Mouse (Mus musculus): ENCODE results near the gene Tmem151b. TPM values are rescaled to one million over a fixed set of nuclear protein-coding genes. Genes with fewer than 3 reads are reported as not detected.

Gene Tmem151b
- total RNA-seq, 2 experiments from 2014 or later, result not detected

Other genes with a start within 250 kb of the Tmem151b start
- gene Cdc5l, start 115.9 kb downstream of the Tmem151b start, total RNA-seq (2014; fragmentation: Nextera tagmentation), result 64.4 and 65.7 TPM in 2 replicates
- 115 and 138 TPM in 2 replicates for gene Cdc5l, start 115.9 kb downstream of the Tmem151b start, total RNA-seq (2017)
- not detected in 2 replicates for gene Spats1, start 74.3 kb downstream of the Tmem151b start, total RNA-seq (2014; fragmentation: Nextera tagmentation)
- gene Spats1, start 74.3 kb downstream of the Tmem151b start, total RNA-seq (2017), result not detected in 2 replicates
- gene Aars2, start 42.8 kb downstream of the Tmem151b start, total RNA-seq (2014; fragmentation: Nextera tagmentation), result 17.5 and 20.6 TPM in 2 replicates
- gene Aars2, start 42.8 kb downstream of the Tmem151b start, total RNA-seq (2017), result 9.8 and 13.4 TPM in 2 replicates
- not detected in 2 replicates for gene Tcte1, start 26.2 kb downstream of the Tmem151b start, total RNA-seq (2014; fragmentation: Nextera tagmentation)
- not detected in 2 replicates for gene Tcte1, start 26.2 kb downstream of the Tmem151b start, total RNA-seq (2017)
- 4.2 and 6.0 TPM in 2 replicates for gene Nfkbie, start 6.0 kb upstream of the Tmem151b start, total RNA-seq (2014; fragmentation: Nextera tagmentation)
- 3.2 and 3.9 TPM in 2 replicates for gene Nfkbie, start 6.0 kb upstream of the Tmem151b start, total RNA-seq (2017)
- 46.9 and 74.5 TPM in 2 replicates for gene Slc35b2, start 14.2 kb upstream of the Tmem151b start, total RNA-seq (2014; fragmentation: Nextera tagmentation)
- gene Slc35b2, start 14.2 kb upstream of the Tmem151b start, total RNA-seq (2017), result 27.7 and 60.3 TPM in 2 replicates
- 1,847 and 1,911 TPM in 2 replicates for gene Hsp90ab1, start 23.6 kb upstream of the Tmem151b start, total RNA-seq (2014; fragmentation: Nextera tagmentation)
- gene Hsp90ab1, start 23.6 kb upstream of the Tmem151b start, total RNA-seq (2017), result 2,660 and 3,319 TPM in 2 replicates
- 166 and 176 TPM in 2 replicates for gene Slc29a1, start 49.9 kb upstream of the Tmem151b start, total RNA-seq (2014; fragmentation: Nextera tagmentation)
- gene Slc29a1, start 49.9 kb upstream of the Tmem151b start, total RNA-seq (2017), result 89.2 and 171 TPM in 2 replicates
- not detected in 2 replicates for gene Mymx, start 52.4 kb upstream of the Tmem151b start, total RNA-seq (2014; fragmentation: Nextera tagmentation)
- not detected in 2 replicates for gene Mymx, start 52.4 kb upstream of the Tmem151b start, total RNA-seq (2017)
- gene Capn11, start 109.6 kb upstream of the Tmem151b start, total RNA-seq (2014; fragmentation: Nextera tagmentation), result 0.98 TPM in 1 of 2 replicates, not detected in the other
- 0.15 TPM in 1 of 2 replicates, not detected in the other for gene Capn11, start 109.6 kb upstream of the Tmem151b start, total RNA-seq (2017)
- gene Mrpl14, start 136.6 kb upstream of the Tmem151b start, total RNA-seq (2014; fragmentation: Nextera tagmentation), result 79.0 and 88.9 TPM in 2 replicates
- gene Mrpl14, start 136.6 kb upstream of the Tmem151b start, total RNA-seq (2017), result 9.7 and 14.4 TPM in 2 replicates
- 19.3 and 21.1 TPM in 2 replicates for gene Tmem63b, start 137.2 kb upstream of the Tmem151b start, total RNA-seq (2014; fragmentation: Nextera tagmentation)
- gene Tmem63b, start 137.2 kb upstream of the Tmem151b start, total RNA-seq (2017), result 10.2 and 14.3 TPM in 2 replicates
- gene 1600014C23Rik, start 184.2 kb upstream of the Tmem151b start, total RNA-seq (2014; fragmentation: Nextera tagmentation), result not detected in 2 replicates
- gene 1600014C23Rik, start 184.2 kb upstream of the Tmem151b start, total RNA-seq (2017), result not detected in 2 replicates